In genomic region chr9:121444367-121444707, GRCm38 (mm10) we compare ENCODE assay signal across 17 mouse cellular contexts. TPM values are rescaled to one million over a fixed set of nuclear protein-coding genes. Genes with fewer than 3 reads are reported as not detected.
DNase-seq lines count a peak whose midpoint lies in the region; ATAC-seq lines count a peak whose summit lies in the region.
"Had no signal": no experiment of that assay in that cellular context is flagged by ENCODE, and none has a peak within 500 bp of the region (broad histone marks: within the 10 kb centered on the region; RNA-seq: fewer than 3 reads in every experiment).

No protein-coding gene starts in this region.

- no peak for ATAC-seq in forebrain, embryonic 16.5 days
- ATAC-seq: Patski had no signal

- peak; percentile 71 for DNase-seq in left cerebral cortex, postnatal 4 days
- no peak for DNase-seq in left cerebral cortex, adult 9 months (ENCODE audit: low spot score in 2 of 2)
- DNase-seq in cerebellum, adult 11 months = peak; percentile 80
- peak; percentile 94 for DNase-seq in cerebellum, adult 9-10 months
- DNase-seq in kidney, postnatal 14 days = no peak
- DNase-seq in urinary bladder, postnatal 10 days (ENCODE audit: low spot score) = no peak
- DNase-seq: layer of hippocampus, postnatal 36 days; spleen, adult 18-20 months; thymus, postnatal 14 days had no signal

- H3K27ac ChIP-seq in forebrain, embryonic 16.5 days (ENCODE audit: low read length) = peak overlapping the region; percentile 26
- H3K27ac ChIP-seq: embryonic facial prominence, embryonic 10.5 days; limb, embryonic 10.5 days; lung, embryonic 15.5 days had no signal

- no peak overlapping the region for H3K4me2 ChIP-seq in forebrain, embryonic 16.5 days (ENCODE audit: low read length)
- H3K4me2 ChIP-seq: heart, embryonic 11.5 days; liver, embryonic 11.5 days; lung, embryonic 15.5 days had no signal

- H3K4me3 ChIP-seq in forebrain, embryonic 16.5 days (replicated peaks; ENCODE audit: low read length) = no peak overlapping the region
- H3K4me3 ChIP-seq: embryonic facial prominence, embryonic 10.5 days; limb, embryonic 10.5 days; lung, embryonic 15.5 days had no signal

- WGBS in forebrain, embryonic 16.5 days = 49% methylated on average over 3 of the region's 3 CpGs

- intact Hi-C loops in left cerebral cortex, postnatal 4 days (cut with DNase I) = no loop called here

- no peaks in the 10 kb centered on the region for H3K27me3 ChIP-seq in forebrain, embryonic 16.5 days (replicated peaks; ENCODE audit: control insufficient read depth, insufficient read depth, low read length)
- H3K27me3 ChIP-seq: lung, embryonic 15.5 days; Patski had no signal

- no peak overlapping the region for H3K9ac ChIP-seq in forebrain, embryonic 16.5 days (replicated peaks; ENCODE audit: low read depth, low read length)
- H3K9ac ChIP-seq: lung, embryonic 15.5 days had no signal

- H3K4me1 ChIP-seq in forebrain, embryonic 16.5 days (replicated peaks; ENCODE audit: control insufficient read depth, insufficient read depth, low read length) = peaks cover 8% of the 10 kb centered on the region; the same call in 1 of the 2 replicates
- H3K4me1 ChIP-seq: lung, embryonic 15.5 days had no signal

- no peaks in the 10 kb centered on the region for H3K9me3 ChIP-seq in forebrain, embryonic 16.5 days (ENCODE audit: control insufficient read depth, low read length)
- H3K9me3 ChIP-seq: embryonic facial prominence, embryonic 10.5 days; limb, embryonic 10.5 days; lung, embryonic 15.5 days had no signal

- H3K36me3 ChIP-seq in forebrain, embryonic 16.5 days (ENCODE audit: control insufficient read depth, insufficient read depth) = peaks cover 22% of the 10 kb centered on the region

RNA-seq across cellular contexts. Expression of gene Cck, which starts 51.2 kb away (rescaled TPM):
- 100 to 1,000 TPM; 175 to 187 TPM for total RNA-seq in left cerebral cortex, postnatal 4 days (2021)
- 26.4 and 60.5 TPM in 2 replicates for polyA plus RNA-seq in forebrain, embryonic 16.5 days (2015; fragmentation: Nextera tagmentation; extraction: Ambion mirVana)
- total RNA-seq: megakaryocyte progenitor cell, adult 5-6 weeks had no signal
- polyA plus RNA-seq: Patski had no signal

Comparison
In these comparisons a context has a peak if more than half of its experiments do, and no peak if none do; other contexts are left out.
1. DNase-seq: peak in left cerebral cortex, postnatal 4 days (single experiment), cerebellum, adult 11 months (single experiment) and cerebellum, adult 9-10 months (single experiment); none in left cerebral cortex, adult 9 months (0 of 2), kidney, postnatal 14 days (single experiment) and urinary bladder, postnatal 10 days (single experiment).